Mouse (Mus musculus) brain, embryonic 14.5 days (tissue): ENCODE measurements at regions not wholly inside any gene's neighbourhood (a gene's known extent, or its start where the extent isn't known, plus 50 kb on each side); places are given as distances from the start of the nearest gene placed in this dataset.

Experiments
- CTCF ChIP-seq: fragments of 200-500 bp; IDR thresholded peaks from 2 replicates; pipeline ENCODE4 v1.5.1; 2012; ENCODE audit warnings: inconsistent platforms, mild to moderate bottlenecking, moderate library complexity, borderline replicate concordance; ENCODE audit not compliant: insufficient read depth, insufficient read length; ENCODE audit errors: extremely low read depth
- POLR2A ChIP-seq: fragments of 200-500 bp; IDR thresholded peaks from 2 replicates; pipeline ENCODE4 v1.6.1; 2012; ENCODE audit warnings: mild to moderate bottlenecking, inconsistent platforms, borderline replicate concordance; ENCODE audit not compliant: poor library complexity, insufficient read depth, insufficient read length, severe bottlenecking; ENCODE audit errors: extremely low read depth

- TF ChIP-seq CTCF (no peak), POLR2A (no peak)
Observed at GRCm38 (mm10) chr1:183586406-183586805, 168.4 kb downstream of the Hhipl2 start.
